Mouse (Mus musculus) neutrophil, adult 83 days (primary cell): ENCODE data around the gene Anxa10. TPM values are rescaled to one million over a fixed set of nuclear protein-coding genes. Genes with fewer than 3 reads are reported as not detected.

ENCODE experiments used
- total RNA-seq, 2 experiments: library from RNA; stranded (reverse); gene quantifications; one replicate each; pipeline ENCODE4 v1.2.4; 2023

The Anxa10 gene
- total RNA-seq = not detected

DNA sequence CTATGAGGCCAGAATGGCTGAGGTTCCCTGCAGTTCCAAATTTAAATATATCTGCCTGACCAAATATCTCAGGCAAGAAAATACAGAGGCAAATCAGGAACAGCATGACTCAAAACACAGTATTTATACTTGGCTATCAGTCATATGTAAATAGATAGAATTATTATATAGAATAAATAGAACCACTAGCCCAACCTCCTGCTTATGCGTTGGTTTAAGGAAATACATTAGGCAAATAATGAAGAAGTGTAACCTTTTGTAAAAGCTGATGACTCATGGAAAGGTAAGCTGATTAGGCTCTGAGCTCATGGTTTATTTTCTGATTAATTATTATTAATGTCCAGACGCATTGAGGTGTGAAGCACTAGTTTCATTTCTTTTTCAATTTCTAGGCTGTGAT is at the start of gene Anxa10:
Gene Anxa10 (minus strand): TSS at position 53 of the 400 bp plus-strand sequence.

Other genes starting within 250 kb of the Anxa10 start
- under 1 TPM; 0.57 to 0.96 TPM for gene Palld, start 220.5 kb downstream of the Anxa10 start, total RNA-seq
- 10 to 100 TPM; 29.3 to 36.8 TPM for gene Ddx60, start 195.1 kb downstream of the Anxa10 start, total RNA-seq